Mouse (Mus musculus) MEL (cell line): ENCODE data around the gene Arhgdia. TPM values are rescaled to one million over a fixed set of nuclear protein-coding genes. Genes with fewer than 3 reads are reported as not detected.
A peak's percentile ranks its signal among the peaks of the same experiment; 100 is the strongest.

Source experiments
- DNase-seq: peaks from one replicate; pipeline ENCODE4 v3.0.0; 2011; ENCODE audit warnings: low read depth, low spot score
- H3K27ac ChIP-seq: 2 replicates; pipeline ENCODE4 v1.5.1; 2012; ENCODE audit warnings: low read depth, mild to moderate bottlenecking, control low read depth, low read length, moderate library complexity; ENCODE audit not compliant: control insufficient read depth
- H3K27me3 ChIP-seq, 2 experiments: fragments of 150-350 bp in 1 of 2; sonication (generic) in 1 of 2; 2 replicates each; pipeline ENCODE4 v1.6.1; 2012; ENCODE audit warnings: low read length in 2 of 2, mild to moderate bottlenecking in 2 of 2, improper control_type of control experiment in 1 of 2, moderate library complexity in 1 of 2; ENCODE audit not compliant: insufficient read depth in 2 of 2, control insufficient read depth in 1 of 2
- H3K36me3 ChIP-seq, 2 experiments: 2 replicates each; pipeline ENCODE4 v1.6.1; 2012 to 2014; ENCODE audit warnings: low read length in 2 of 2, improper control_type of control experiment in 1 of 2, inconsistent platforms in 1 of 2, mild to moderate bottlenecking in 1 of 2; ENCODE audit not compliant: insufficient read depth in 2 of 2, control insufficient read depth in 1 of 2
- H3K4me1 ChIP-seq, 2 experiments: fragments of 150-350 bp in 1 of 2; sonication (generic) in 1 of 2; 2 replicates each; pipeline ENCODE4 v1.6.1; 2012; ENCODE audit warnings: low read length in 2 of 2, improper control_type of control experiment in 1 of 2, mild to moderate bottlenecking in 1 of 2; ENCODE audit not compliant: insufficient read depth in 2 of 2, control insufficient read depth in 1 of 2
- H3K4me3 ChIP-seq, 2 experiments: fragments of 150-350 bp in 1 of 2; sonication (generic) in 1 of 2; 2 replicates each; pipeline ENCODE4 v1.5.1; 2012; ENCODE audit warnings: low read depth in 2 of 2, low read length in 2 of 2, mild to moderate bottlenecking in 2 of 2, moderate library complexity in 2 of 2, control low read depth in 1 of 2, improper control_type of control experiment in 1 of 2; ENCODE audit not compliant: control insufficient read depth in 1 of 2, insufficient read depth in 1 of 2
- H3K79me2 ChIP-seq: 2 replicates; pipeline ENCODE4 v1.6.1; 2012; ENCODE audit warnings: mild to moderate bottlenecking, low read length, moderate library complexity; ENCODE audit not compliant: control insufficient read depth, poor library complexity, insufficient read depth
- H3K9ac ChIP-seq: 2 replicates; pipeline ENCODE4 v1.6.1; 2012; ENCODE audit warnings: low read depth, mild to moderate bottlenecking, control low read depth, low read length, moderate library complexity; ENCODE audit not compliant: control insufficient read depth, poor library complexity, severe bottlenecking
- H3K9me3 ChIP-seq: fragments of 150-350 bp; sonication (generic); replicated peaks from 2 replicates; pipeline ENCODE4 v1.6.1; 2012; ENCODE audit warnings: mild to moderate bottlenecking, low read length, improper control_type of control experiment, moderate library complexity; ENCODE audit not compliant: insufficient read depth
- CHD1 ChIP-seq: IDR thresholded peaks from 2 replicates; pipeline ENCODE4 v1.6.1; 2012; ENCODE audit warnings: low read depth, mild to moderate bottlenecking, inconsistent platforms, low read length, improper control_type of control experiment
- CHD2 ChIP-seq: IDR thresholded peaks from 2 replicates; pipeline ENCODE4 v1.6.1; 2011; ENCODE audit warnings: low read length, improper control_type of control experiment
- CTCF ChIP-seq, 3 experiments: IDR thresholded peaks in 2 of 3; conservative IDR thresholded peaks in 1 of 3; 2 replicates each; pipeline ENCODE4 v1.5.1; 2011 to 2012; ENCODE audit warnings: low read length in 3 of 3, low read depth in 2 of 3, mild to moderate bottlenecking in 2 of 3, improper control_type of control experiment in 1 of 3, inconsistent platforms in 1 of 3, mixed read lengths in 1 of 3, moderate library complexity in 1 of 3; ENCODE audit not compliant: control insufficient read depth in 1 of 3, insufficient read depth in 1 of 3, poor library complexity in 1 of 3, severe bottlenecking in 1 of 3
- E2F4 ChIP-seq: IDR thresholded peaks from 2 replicates; pipeline ENCODE4 v1.6.1; 2011; ENCODE audit warnings: low read depth, low read length, improper control_type of control experiment, borderline replicate concordance
- EP300 ChIP-seq, 2 experiments: IDR thresholded peaks; 2 replicates each; pipeline ENCODE4 v1.6.1; 2011; ENCODE audit warnings: improper control_type of control experiment in 2 of 2, low read length in 2 of 2, low read depth in 1 of 2, mild to moderate bottlenecking in 1 of 2
- ETS1 ChIP-seq: IDR thresholded peaks from 2 replicates; pipeline ENCODE4 v1.6.1; 2012; ENCODE audit warnings: low read depth, mild to moderate bottlenecking, inconsistent platforms, low read length, improper control_type of control experiment, moderate library complexity
- GATA1 ChIP-seq: IDR thresholded peaks from 2 replicates; pipeline ENCODE4 v1.6.1; 2011; ENCODE audit warnings: low read depth, low read length, improper control_type of control experiment
- HCFC1 ChIP-seq: IDR thresholded peaks from 2 replicates; pipeline ENCODE4 v1.6.1; 2012; ENCODE audit warnings: low read depth, mild to moderate bottlenecking, inconsistent platforms, low read length, improper control_type of control experiment, moderate library complexity
- JUND ChIP-seq: IDR thresholded peaks from 2 replicates; pipeline ENCODE4 v1.6.1; 2011; ENCODE audit warnings: low read depth, mild to moderate bottlenecking, improper control_type of control experiment, low read length
- KAT2A ChIP-seq: conservative IDR thresholded peaks from 2 replicates; pipeline ENCODE4 v1.6.1; 2012; ENCODE audit warnings: low read depth, low read length, improper control_type of control experiment, inconsistent platforms
- MAFK ChIP-seq: IDR thresholded peaks from 2 replicates; pipeline ENCODE4 v1.6.1; 2011; ENCODE audit warnings: low read depth, mild to moderate bottlenecking, low read length, improper control_type of control experiment, borderline replicate concordance
- MAX ChIP-seq: IDR thresholded peaks from 2 replicates; pipeline ENCODE4 v1.6.1; 2011; ENCODE audit warnings: low read length, improper control_type of control experiment
- MAZ ChIP-seq: IDR thresholded peaks from 2 replicates; pipeline ENCODE4 v1.6.1; 2012; ENCODE audit warnings: low read depth, mild to moderate bottlenecking, inconsistent platforms, low read length, improper control_type of control experiment
- MEF2A ChIP-seq: IDR thresholded peaks from 2 replicates; pipeline ENCODE4 v1.6.1; 2014; ENCODE audit warnings: low read depth, mild to moderate bottlenecking, inconsistent platforms, low read length, improper control_type of control experiment; ENCODE audit not compliant: poor library complexity, insufficient replicate concordance, severe bottlenecking; ENCODE audit errors: extremely low read depth
- MXI1 ChIP-seq: IDR thresholded peaks from 2 replicates; pipeline ENCODE4 v1.6.1; 2011; ENCODE audit warnings: mild to moderate bottlenecking, low read depth, low read length, improper control_type of control experiment
- MYC ChIP-seq: IDR thresholded peaks from 2 replicates; pipeline ENCODE4 v1.6.1; 2011; ENCODE audit warnings: low read depth, mild to moderate bottlenecking, low read length, improper control_type of control experiment, moderate library complexity
- NELFE ChIP-seq: IDR thresholded peaks from 2 replicates; pipeline ENCODE4 v1.6.1; 2011; ENCODE audit warnings: low read depth, low read length, improper control_type of control experiment
- POLR2A ChIP-seq, 2 experiments: IDR thresholded peaks; 2 replicates each; pipeline ENCODE4 v1.6.1; 2011 to 2012; ENCODE audit warnings: low read length in 2 of 2, mild to moderate bottlenecking in 2 of 2, control low read depth in 1 of 2, improper control_type of control experiment in 1 of 2, low read depth in 1 of 2, moderate library complexity in 1 of 2; ENCODE audit not compliant: control insufficient read depth in 1 of 2, insufficient read depth in 1 of 2, poor library complexity in 1 of 2
- POLR2AphosphoS2 ChIP-seq: IDR thresholded peaks from 2 replicates; pipeline ENCODE4 v1.6.1; 2011; ENCODE audit warnings: low read length, improper control_type of control experiment
- POLR2AphosphoS5 ChIP-seq: IDR thresholded peaks from 2 replicates; pipeline ENCODE4 v1.6.1; 2012; ENCODE audit warnings: low read depth, borderline replicate concordance, mild to moderate bottlenecking, inconsistent platforms, low read length, moderate library complexity, mixed read lengths
- RAD21 ChIP-seq: IDR thresholded peaks from 2 replicates; pipeline ENCODE4 v1.6.1; 2011; ENCODE audit warnings: mild to moderate bottlenecking, low read depth, low read length, improper control_type of control experiment
- RCOR1 ChIP-seq: IDR thresholded peaks from 2 replicates; pipeline ENCODE4 v1.6.1; 2012; ENCODE audit warnings: low read depth, mild to moderate bottlenecking, inconsistent platforms, low read length, improper control_type of control experiment
- SIN3A ChIP-seq: IDR thresholded peaks from 2 replicates; pipeline ENCODE4 v1.6.1; 2012; ENCODE audit warnings: low read length, improper control_type of control experiment, inconsistent platforms
- SMC3 ChIP-seq: IDR thresholded peaks from 2 replicates; pipeline ENCODE4 v1.6.1; 2011; ENCODE audit warnings: low read depth, low read length, improper control_type of control experiment
- TAL1 ChIP-seq: IDR thresholded peaks from 2 replicates; pipeline ENCODE4 v1.6.1; 2012; ENCODE audit warnings: mild to moderate bottlenecking, inconsistent platforms, low read length, moderate library complexity, mixed read lengths
- TBP ChIP-seq: IDR thresholded peaks from 2 replicates; pipeline ENCODE4 v1.8.0; 2011; ENCODE audit warnings: low read depth, low read length, improper control_type of control experiment
- TCF12 ChIP-seq: IDR thresholded peaks from 2 replicates; pipeline ENCODE4 v1.6.1; 2014; ENCODE audit warnings: low read depth, mild to moderate bottlenecking, inconsistent platforms, low read length, improper control_type of control experiment, moderate library complexity
- USF1 ChIP-seq: IDR thresholded peaks from 2 replicates; pipeline ENCODE4 v1.6.1; 2014; ENCODE audit warnings: low read depth, mild to moderate bottlenecking, inconsistent platforms, low read length, improper control_type of control experiment, moderate library complexity
- USF2 ChIP-seq, 2 experiments: IDR thresholded peaks; 2 replicates each; pipeline ENCODE4 v1.6.1; 2011 to 2012; ENCODE audit warnings: improper control_type of control experiment in 2 of 2, low read length in 2 of 2, borderline replicate concordance in 1 of 2, inconsistent platforms in 1 of 2, low read depth in 1 of 2, mild to moderate bottlenecking in 1 of 2; ENCODE audit not compliant: insufficient read depth in 1 of 2
- ZC3H11A ChIP-seq: IDR thresholded peaks from 2 replicates; pipeline ENCODE4 v1.6.1; 2012; ENCODE audit warnings: low read depth, mild to moderate bottlenecking, inconsistent platforms, low read length, improper control_type of control experiment
- ZKSCAN1 ChIP-seq: IDR thresholded peaks from 2 replicates; pipeline ENCODE4 v1.6.1; 2012; ENCODE audit warnings: low read depth, mild to moderate bottlenecking, inconsistent platforms, low read length, improper control_type of control experiment, moderate library complexity
- ZMIZ1 ChIP-seq: IDR thresholded peaks from 2 replicates; pipeline ENCODE4 v1.6.1; 2012; ENCODE audit warnings: low read depth, mild to moderate bottlenecking, inconsistent platforms, low read length, improper control_type of control experiment, moderate library complexity
- ZNF384 ChIP-seq: IDR thresholded peaks from 2 replicates; pipeline ENCODE4 v1.6.1; 2012; ENCODE audit warnings: low read depth, mild to moderate bottlenecking, inconsistent platforms, low read length, improper control_type of control experiment
- polyA plus RNA-seq, 2 experiments: library from polyadenylated mRNA; stranded (reverse) in 1 of 2; unstranded in 1 of 2; fragments of >175 nt in 1 of 2; fragments of >200 nt in 1 of 2; gene quantifications; 2 replicates each; pipeline versions ENCODE4 v1.2.1 to v1.2.4; 2012; ENCODE audit warnings: low replicate concordance in 2 of 2, low read depth in 1 of 2; ENCODE audit not compliant: insufficient read length in 2 of 2, insufficient read depth in 1 of 2, missing spikeins in 1 of 2
- total RNA-seq: library from RNA; depleted of rRNA; stranded (reverse); fragments of 300-350 nt; gene quantifications from 2 replicates; pipeline ENCODE4 v1.2.3, GENCODE M21; 2012

The Arhgdia gene
- total and polyA plus RNA-seq, 3 experiments, result 364 to 821 (median 601) TPM

DNA sequence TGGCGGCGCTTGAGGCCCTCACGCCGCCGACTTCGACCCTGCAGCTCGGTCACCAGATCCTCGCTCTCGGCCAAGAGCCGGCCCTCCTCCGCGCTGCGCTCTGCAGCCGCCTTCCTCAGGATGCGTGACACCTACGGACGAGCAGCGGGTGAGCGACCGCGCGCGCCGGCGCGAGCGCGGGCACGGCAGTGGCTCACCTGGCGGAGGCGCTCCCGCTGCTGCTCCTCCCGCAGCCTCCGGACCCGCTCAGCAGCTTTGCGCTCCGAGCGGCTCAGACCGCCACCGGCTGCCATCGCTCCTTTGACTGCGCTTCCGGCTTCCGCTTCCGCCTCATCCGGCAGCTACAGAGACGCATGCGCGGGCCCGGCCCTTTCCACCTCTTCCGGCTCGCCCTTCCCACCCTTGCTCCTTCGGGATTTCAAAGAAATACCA is 43.3 kb upstream of the Arhgdia start (continued):
- TF ChIP-seq POLR2AphosphoS2 (peak; percentile 98), TBP (peak; percentile 80), USF1 (peak; percentile 5; the same call in 1 of the 2 replicates), NELFE (peak; percentile 86), EP300 (IDR thresholded peaks at IDR 0.05; ENCODE audit: low read depth in 1 of 2, low read length in 2 of 2) (no peak), E2F4 (no peak)

GRCm38 (mm10) chr11:120623961-120624679 is 42.7 kb upstream of the Arhgdia start:
- DNase-seq, result peak; percentile 83
- Histone ChIP-seq H3K4me1 (peaks cover 0 to 10% of the 10 kb centered on the region in 2 experiments; a peak in 2 of 4 replicates), H3K79me2 (peaks cover 31% of the 10 kb centered on the region), H3K36me3 (peaks cover 7 to 11% of the 10 kb centered on the region in 2 experiments), H3K27ac (peak overlapping the region; percentile 54), H3K4me3 (peak overlapping the region; percentile 82 to 93), H3K9ac (peak overlapping the region; percentile 92), H3K27me3 (no peaks in the 10 kb centered on the region), H3K9me3 (no peaks in the 10 kb centered on the region)
- TF ChIP-seq MEF2A (no peak), TBP (no peak), ZKSCAN1 (no peak), POLR2A (IDR thresholded peaks at IDR 0.05; ENCODE audit: control insufficient read depth in 1 of 2, insufficient read depth in 1 of 2, low read depth in 1 of 2, low read length in 2 of 2, poor library complexity in 1 of 2) (no peak), CHD2 (no peak), POLR2AphosphoS5 (no peak), MAFK (no peak), JUND (no peak), ZNF384 (0 out of 2 replicates have a peak, but pooled peaks have one; percentile 42), MAZ (peak; percentile 75; the same call in 1 of the 2 replicates), ZC3H11A (peak; percentile 83), TCF12 (peak; percentile 34; the same call in 1 of the 2 replicates), ZMIZ1 (no peak; the same call in 1 of the 2 replicates), SIN3A (peak; percentile 85; the same call in 1 of the 2 replicates), RCOR1 (0 out of 2 replicates have a peak, but pooled peaks have one; percentile 19), GATA1 (no peak), USF2 (IDR thresholded peaks at IDR 0.05; ENCODE audit: borderline replicate concordance in 1 of 2, insufficient read depth in 1 of 2, low read depth in 1 of 2, low read length in 2 of 2) (no peak), ETS1 (0 out of 2 replicates have a peak, but pooled peaks have one; percentile 14), HCFC1 (peak; percentile 62), CTCF (IDR thresholded peaks at IDR 0.05 in 2 of 3, conservative IDR thresholded peaks at IDR 0.05 in 1 of 3; ENCODE audit: control insufficient read depth in 1 of 3, insufficient read depth in 1 of 3, low read depth in 2 of 3, low read length in 3 of 3, poor library complexity in 1 of 3, severe bottlenecking in 1 of 3) (peak; percentile 62 to 93 (median 91)), EP300 (IDR thresholded peaks at IDR 0.05; ENCODE audit: low read depth in 1 of 2, low read length in 2 of 2) (0 out of 4 replicates have a peak, but pooled peaks of 1 of the 2 experiments have one; percentile 19), POLR2AphosphoS2 (no peak), RAD21 (peak; percentile 81), SMC3 (peak; percentile 94), MAX (peak; percentile 75; the same call in 1 of the 2 replicates), MXI1 (peak; percentile 87), KAT2A (no peak), TAL1 (no peak), USF1 (no peak), MYC (peak; percentile 64), CHD1 (no peak; the same call in 1 of the 2 replicates)
